Mouse (Mus musculus) ES-E14 (cell line): ENCODE data around the gene Tmem131. TPM values are rescaled to one million over a fixed set of nuclear protein-coding genes. Genes with fewer than 3 reads are reported as not detected.
"Not testable (repeated sequence)": the region's sequence is repeated elsewhere in the genome, so short reads cannot be mapped to it uniquely, and the experiment has no call there.

Experiments
- DNase-seq: peaks from one replicate; pipeline ENCODE4 v3.0.0-alpha.2; 2013; ENCODE audit warnings: low read depth, low spot score
- H3K27ac ChIP-seq: 2 replicates; pipeline ENCODE4 v1.5.1; 2012; ENCODE audit warnings: low read depth, mild to moderate bottlenecking, low read length, moderate library complexity, mixed read lengths; ENCODE audit not compliant: poor library complexity, insufficient read depth, severe bottlenecking
- H3K36me3 ChIP-seq: 2 replicates; pipeline ENCODE4 v1.6.1; 2012; ENCODE audit warnings: mild to moderate bottlenecking, low read length, moderate library complexity, mixed read lengths; ENCODE audit not compliant: control insufficient read depth, poor library complexity, insufficient read depth, severe bottlenecking
- H3K4me1 ChIP-seq, 2 experiments: fragments of 150-350 bp in 1 of 2; sonication (generic) in 1 of 2; 2 replicates each; pipeline ENCODE4 v1.6.1; 2012; ENCODE audit warnings: low read length in 2 of 2, mild to moderate bottlenecking in 1 of 2, mixed read lengths in 1 of 2; ENCODE audit not compliant: control insufficient read depth in 2 of 2, insufficient read depth in 2 of 2, poor library complexity in 1 of 2
- H3K4me3 ChIP-seq, 2 experiments: fragments of 150-350 bp in 1 of 2; sonication (generic) in 1 of 2; 2 replicates each; pipeline ENCODE4 v1.5.1; 2012; ENCODE audit warnings: low read length in 2 of 2, low read depth in 1 of 2, mild to moderate bottlenecking in 1 of 2, mixed read lengths in 1 of 2; ENCODE audit not compliant: insufficient read depth in 1 of 2, poor library complexity in 1 of 2, severe bottlenecking in 1 of 2
- H3K9ac ChIP-seq: 2 replicates; pipeline ENCODE4 v1.6.1; 2012; ENCODE audit warnings: low read depth, mild to moderate bottlenecking, low read length, mixed read lengths; ENCODE audit not compliant: poor library complexity, insufficient read depth, severe bottlenecking
- H3K9me3 ChIP-seq: fragments of 150-350 bp; sonication (generic); 2 replicates; pipeline ENCODE4 v1.6.1; 2012; ENCODE audit warnings: low read depth, mild to moderate bottlenecking, low read length; ENCODE audit not compliant: control insufficient read depth, insufficient read depth
- CHD2 ChIP-seq: IDR thresholded peaks from 2 replicates; pipeline ENCODE4 v1.6.1; 2014; ENCODE audit warnings: mild to moderate bottlenecking, low read depth, low read length, inconsistent platforms
- HCFC1 ChIP-seq: IDR thresholded peaks from 2 replicates; pipeline ENCODE4 v1.6.1; 2012; ENCODE audit warnings: low read length, inconsistent platforms, borderline replicate concordance; ENCODE audit not compliant: insufficient read depth
- MAFK ChIP-seq: IDR thresholded peaks from 2 replicates; pipeline ENCODE4 v1.6.1; 2014; ENCODE audit warnings: mild to moderate bottlenecking, low read depth, low read length, inconsistent platforms; ENCODE audit not compliant: insufficient read depth
- ZC3H11A ChIP-seq: IDR thresholded peaks from 2 replicates; pipeline ENCODE4 v1.6.1; 2012; ENCODE audit warnings: low read depth, mild to moderate bottlenecking, inconsistent platforms, low read length, borderline replicate concordance
- ZNF384 ChIP-seq: IDR thresholded peaks from 2 replicates; pipeline ENCODE4 v1.6.1; 2012; ENCODE audit warnings: low read depth, low read length, inconsistent platforms
- in situ Hi-C, 2 experiments: fragments of 600-800 bp; cut with MboI; formaldehyde crosslinking; loops; one replicate each; pipeline ENCODE4 v1.15.1; 2025; ENCODE audit warnings: low sequenced_read_pairs in 2 of 2, inconsistent platforms in 1 of 2; ENCODE audit not compliant: unreplicated experiment in 2 of 2
- total RNA-seq: library from RNA; depleted of rRNA; stranded (reverse); fragments of 300-350 nt; gene quantifications from 2 replicates; pipeline ENCODE4 v1.2.3, GENCODE M21; 2012

The Tmem131 gene
- total RNA-seq, 1 experiment = 73.1 TPM

GRCm38 (mm10) chr1:36895452-36895851 lies 48.0 kb downstream of the Tmem131 start:
- H3K4me3 ChIP-seq = no peak overlapping the region
- DNase-seq = no peak
- H3K36me3 ChIP-seq = peaks cover under 1% of the 10 kb centered on the region; the same call in 1 of the 2 replicates
- no peak overlapping the region for H3K9ac ChIP-seq
- no peak overlapping the region for H3K27ac ChIP-seq
- TF ChIP-seq ZC3H11A = no peak
- TF ChIP-seq MAFK = no peak
- no peak for TF ChIP-seq HCFC1
- TF ChIP-seq ZNF384 = no peak
- no peak for TF ChIP-seq CHD2
- H3K4me1 ChIP-seq = peaks cover 11 to 22% of the 10 kb centered on the region in 2 experiments
- in situ Hi-C loops = no loop called here
- H3K9me3 ChIP-seq = no peaks in the 10 kb centered on the region

- H3K9me3 ChIP-seq = no peaks in the 10 kb centered on the region
- H3K27ac ChIP-seq = no peak overlapping the region; the same call in 1 of the 2 replicates
- no peak overlapping the region for H3K4me3 ChIP-seq
- TF ChIP-seq ZC3H11A (no peak), HCFC1 (no peak), CHD2 (no peak), MAFK (no peak), ZNF384 (no peak)
- H3K4me1 ChIP-seq = peaks cover 7 to 18% of the 10 kb centered on the region in 2 experiments; a peak in 3 of 4 replicates
- DNase-seq = no peak
- no peaks in the 10 kb centered on the region for H3K36me3 ChIP-seq
- H3K9ac ChIP-seq = no peak overlapping the region
- in situ Hi-C loops = no loop called here
Measured at GRCm38 (mm10) chr1:36894136-36894535, 49.3 kb downstream of the Tmem131 start.

GRCm38 (mm10) chr1:36893720-36894119 lies 49.7 kb downstream of the Tmem131 start:
- H3K27ac ChIP-seq, H3K4me3 ChIP-seq, in situ Hi-C loops, DNase-seq, H3K9ac ChIP-seq, H3K36me3 ChIP-seq, H3K9me3 ChIP-seq: not testable (repeated sequence)
- peaks cover 4 to 14% of the 10 kb centered on the region in 2 experiments; a peak in 3 of 4 replicates for H3K4me1 ChIP-seq

- Histone ChIP-seq H3K36me3 (peaks cover under 1% of the 10 kb centered on the region), H3K9ac (no peak overlapping the region), H3K4me1 (peaks cover 3 to 13% of the 10 kb centered on the region in 2 experiments; a peak in 3 of 4 replicates), H3K27ac (no peak overlapping the region; the same call in 1 of the 2 replicates), H3K4me3 (no peak overlapping the region), H3K9me3 (no peaks in the 10 kb centered on the region)
- DNase-seq = no peak
- no peak for TF ChIP-seq HCFC1
- no peak for TF ChIP-seq MAFK
- in situ Hi-C loops = no loop called here
Measured at GRCm38 (mm10) chr1:36893146-36893545, 50.3 kb downstream of the Tmem131 start.

GRCm38 (mm10) chr1:36892461-36892860 lies 51.0 kb downstream of the Tmem131 start:
- Histone ChIP-seq H3K4me3 (no peak overlapping the region), H3K9me3 (no peaks in the 10 kb centered on the region), H3K4me1 (peaks cover 2 to 10% of the 10 kb centered on the region in 2 experiments; a peak in 3 of 4 replicates), H3K27ac (no peak overlapping the region), H3K9ac (no peak overlapping the region), H3K36me3 (peaks cover 2% of the 10 kb centered on the region)
- DNase-seq = no peak
- TF ChIP-seq ZC3H11A (no peak), MAFK (no peak), CHD2 (no peak), ZNF384 (no peak)
- in situ Hi-C loops = no loop called here
